Mouse (Mus musculus): ENCODE data around the gene Nelfe.
A peak's percentile ranks its signal among the peaks of the same experiment; 100 is the strongest.

Nelfe gene

DNA sequence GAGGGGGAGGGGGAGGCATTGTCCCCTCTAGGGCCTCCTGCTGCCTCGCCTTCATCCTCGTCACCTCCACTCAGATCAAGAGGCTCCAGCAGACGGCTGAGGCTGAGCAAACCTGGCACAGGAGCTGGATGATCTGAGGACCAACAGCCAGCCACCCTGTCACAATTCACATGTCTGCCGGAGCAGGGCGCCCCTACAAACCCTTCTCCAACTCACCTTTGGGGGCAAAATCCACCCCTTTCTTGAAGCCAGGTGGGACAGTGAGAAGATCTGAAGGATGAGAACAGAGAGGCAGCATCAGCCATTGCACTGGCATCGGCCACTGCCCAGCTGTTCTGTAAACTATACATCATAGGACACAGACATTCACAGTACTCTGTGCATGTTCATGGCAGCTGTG is 3.0 kb upstream of the Nelfe start:
- no peak for DNase-seq (ENCODE audit: low read depth)

DNA sequence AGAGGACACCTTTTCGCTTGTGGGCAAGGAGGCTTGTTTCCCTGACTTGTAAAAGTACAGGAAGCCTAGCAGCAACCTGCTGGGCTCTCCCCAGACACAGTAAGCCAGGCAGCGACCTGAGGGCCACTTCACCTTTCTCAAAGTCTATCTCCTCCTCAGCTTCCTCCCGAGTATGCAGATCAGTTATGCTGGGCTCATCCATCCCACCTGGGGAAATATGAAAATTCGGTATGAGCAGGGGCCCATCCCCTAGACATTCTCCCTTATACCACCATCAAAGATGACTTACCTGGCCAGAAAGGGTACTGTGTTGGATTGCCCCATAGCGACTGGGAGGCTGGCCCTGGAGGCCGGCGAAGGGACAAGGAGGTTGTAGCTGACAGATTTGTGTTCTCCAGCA is 2.6 kb upstream of the Nelfe start:
- no peak for DNase-seq (ENCODE audit: low read depth)

DNA sequence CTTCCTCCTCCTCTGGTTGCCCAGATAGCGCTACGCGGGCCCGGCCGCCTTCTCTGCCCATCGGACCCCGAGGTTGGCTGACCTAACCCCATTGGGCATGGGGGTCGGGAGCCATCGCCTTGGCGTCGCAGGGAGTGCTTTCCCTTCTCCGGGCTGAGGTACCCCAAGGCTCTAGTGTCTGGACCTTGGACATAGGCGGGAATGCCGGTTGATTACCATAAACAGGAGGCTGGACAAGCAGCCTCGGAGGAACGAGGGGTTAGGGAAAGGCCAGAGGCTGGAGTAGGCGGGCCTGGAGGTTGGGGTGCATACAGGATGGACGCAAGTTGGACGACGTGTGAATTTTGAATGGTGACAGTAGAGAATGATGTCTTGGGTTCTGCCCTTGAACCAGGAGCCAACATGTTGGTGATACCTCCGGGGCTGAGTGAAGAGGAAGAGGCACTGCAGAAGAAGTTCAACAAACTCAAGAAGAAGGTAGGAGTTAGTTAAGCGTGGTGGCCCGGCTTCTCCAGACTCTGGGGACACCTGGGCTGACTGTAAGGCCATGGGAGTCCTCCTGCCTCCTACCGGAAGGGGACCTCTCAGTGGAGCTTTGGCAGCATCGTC is 430 bp downstream of the Nelfe start:
- DNase-seq (ENCODE audit: low read depth) = peak; percentile 10

DNA sequence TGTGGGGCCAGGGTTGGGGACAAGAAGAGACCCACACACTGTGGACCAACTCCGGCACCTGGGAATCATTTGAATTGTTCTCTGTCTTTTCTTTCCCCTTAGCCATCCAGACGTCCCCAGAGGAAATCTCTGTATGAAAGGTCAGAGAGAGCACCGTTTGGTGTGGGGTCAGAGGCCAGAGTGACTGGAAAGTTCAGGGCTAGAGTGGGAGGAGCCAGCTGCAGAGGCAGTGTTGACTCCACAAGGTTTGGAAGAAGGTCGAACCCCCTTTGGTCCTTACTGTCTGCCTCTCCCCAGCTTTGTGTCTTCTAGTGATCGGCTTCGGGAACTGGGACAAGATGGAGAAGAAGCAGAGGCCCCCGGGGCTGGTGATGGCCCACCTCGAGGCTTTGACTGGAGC is 3.3 kb downstream of the Nelfe start:
- no peak for DNase-seq (ENCODE audit: low read depth)

DNA sequence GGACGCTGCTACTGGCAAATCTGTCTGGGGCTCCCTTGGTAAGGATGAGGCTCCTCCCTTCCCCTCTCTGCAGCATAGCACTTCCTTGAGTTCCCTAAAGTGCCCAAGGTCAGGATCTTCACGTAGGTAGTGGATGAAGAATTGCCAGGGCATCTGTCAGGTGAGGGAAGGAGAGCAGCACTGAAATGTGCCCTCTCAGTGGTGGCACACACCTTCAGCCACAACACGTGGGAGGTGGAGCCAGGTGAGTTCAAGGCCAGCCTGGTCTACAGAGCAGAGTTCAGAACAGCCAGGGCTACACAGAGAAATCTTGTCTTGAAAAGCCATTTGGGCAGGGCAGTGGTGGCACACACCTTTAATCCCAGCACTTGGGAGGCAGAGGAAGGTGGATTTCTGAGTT is 4.6 kb downstream of the Nelfe start:
- DNase-seq (ENCODE audit: low read depth) = no peak

DNA sequence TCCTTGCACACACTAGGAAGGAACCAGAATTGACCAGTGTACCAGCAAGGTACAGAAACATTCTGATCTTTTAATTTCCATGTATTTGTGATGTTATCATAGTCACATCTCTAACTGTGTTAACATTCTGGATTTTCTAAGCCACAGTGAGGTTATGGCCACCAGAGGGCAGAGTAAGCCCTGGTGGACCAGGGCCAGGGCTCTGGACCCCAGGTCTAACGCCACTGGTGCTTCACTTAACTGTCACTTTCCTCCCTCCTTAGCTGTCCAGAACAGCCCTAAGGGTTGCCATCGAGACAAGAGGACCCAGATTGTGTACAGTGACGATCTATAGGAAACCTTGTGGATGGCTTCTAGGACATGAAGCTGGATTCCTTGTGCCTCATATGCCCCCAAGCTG is 5.6 kb downstream of the Nelfe start:
- peak; percentile 88 for DNase-seq (ENCODE audit: low read depth)

DNA sequence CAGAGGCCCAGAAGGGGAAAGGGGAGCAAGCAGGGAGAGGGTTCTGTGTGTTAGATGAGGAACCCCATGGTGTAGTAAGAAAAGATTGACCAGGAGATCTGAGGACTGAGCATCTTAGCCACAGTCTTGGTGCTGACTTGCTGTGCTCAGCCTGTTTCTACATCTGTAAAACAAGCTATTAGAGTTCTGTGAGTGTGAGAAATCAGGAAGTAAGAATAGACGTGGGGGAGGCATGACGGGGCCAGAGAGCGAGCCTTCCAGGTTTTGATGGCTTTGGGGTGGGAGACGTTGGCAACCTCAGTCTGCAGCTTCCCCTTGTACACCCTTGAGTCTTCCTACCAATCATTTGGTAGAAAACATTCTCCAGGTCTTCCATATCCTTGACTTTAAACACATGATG is 8.5 kb downstream of the Nelfe start:
- no peak for DNase-seq (ENCODE audit: low read depth)

DNA sequence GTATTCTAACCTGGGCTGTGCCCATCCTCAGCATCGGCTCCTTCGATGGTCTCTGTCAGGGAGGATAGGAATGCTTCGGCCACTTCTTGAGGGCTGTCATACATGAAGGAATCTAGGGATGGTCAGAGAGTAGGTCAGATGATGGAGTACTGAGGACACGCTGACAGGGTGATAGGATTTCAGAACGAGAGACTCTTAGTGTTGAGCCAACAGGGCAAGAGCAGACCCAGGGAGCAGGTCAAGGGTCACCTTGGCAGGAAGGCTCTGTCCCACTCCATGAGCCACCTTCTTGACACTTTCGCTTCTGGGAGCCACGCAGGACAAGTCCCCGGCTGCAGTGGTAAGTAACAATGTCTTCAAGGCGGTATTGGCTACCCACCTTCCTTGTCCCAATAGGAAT is 10.3 kb downstream of the Nelfe start:
- no peak for DNase-seq (ENCODE audit: low read depth)

DNA sequence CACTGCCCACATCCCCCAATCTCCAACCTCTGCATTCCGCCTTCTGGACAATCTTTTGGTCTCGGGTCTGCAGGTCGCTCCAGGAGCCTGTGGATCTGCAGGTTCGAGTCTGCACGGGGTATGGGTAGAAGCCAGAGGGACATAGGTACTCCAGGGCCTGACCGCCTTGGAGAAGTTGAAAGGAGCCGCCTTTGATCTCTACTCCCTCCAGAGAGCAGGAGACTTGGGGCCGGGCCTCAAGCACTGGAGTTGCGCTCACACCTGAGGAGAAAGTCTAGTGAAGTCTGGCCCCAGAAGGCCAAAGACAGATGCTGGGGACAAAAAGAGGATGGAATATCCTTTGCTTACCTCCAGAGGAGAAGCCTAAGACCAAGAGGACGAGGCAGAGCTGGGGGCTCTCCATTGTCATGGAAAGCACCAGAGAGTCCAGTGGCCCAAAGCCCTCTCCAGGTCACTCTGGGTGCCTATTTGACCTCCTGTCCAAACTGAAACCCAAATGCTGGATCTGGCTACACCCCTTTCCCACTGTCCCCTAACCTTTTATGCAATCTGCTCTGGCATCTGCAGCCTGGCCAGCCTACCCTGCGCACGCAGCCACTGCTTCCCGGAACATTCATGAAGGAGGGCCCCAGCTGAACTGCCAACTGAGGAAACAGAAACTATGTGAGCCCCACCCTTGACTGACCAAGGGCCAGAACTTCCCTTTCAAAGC is 11.7 kb downstream of the Nelfe start:
- no peak for DNase-seq (ENCODE audit: low read depth)

DNA sequence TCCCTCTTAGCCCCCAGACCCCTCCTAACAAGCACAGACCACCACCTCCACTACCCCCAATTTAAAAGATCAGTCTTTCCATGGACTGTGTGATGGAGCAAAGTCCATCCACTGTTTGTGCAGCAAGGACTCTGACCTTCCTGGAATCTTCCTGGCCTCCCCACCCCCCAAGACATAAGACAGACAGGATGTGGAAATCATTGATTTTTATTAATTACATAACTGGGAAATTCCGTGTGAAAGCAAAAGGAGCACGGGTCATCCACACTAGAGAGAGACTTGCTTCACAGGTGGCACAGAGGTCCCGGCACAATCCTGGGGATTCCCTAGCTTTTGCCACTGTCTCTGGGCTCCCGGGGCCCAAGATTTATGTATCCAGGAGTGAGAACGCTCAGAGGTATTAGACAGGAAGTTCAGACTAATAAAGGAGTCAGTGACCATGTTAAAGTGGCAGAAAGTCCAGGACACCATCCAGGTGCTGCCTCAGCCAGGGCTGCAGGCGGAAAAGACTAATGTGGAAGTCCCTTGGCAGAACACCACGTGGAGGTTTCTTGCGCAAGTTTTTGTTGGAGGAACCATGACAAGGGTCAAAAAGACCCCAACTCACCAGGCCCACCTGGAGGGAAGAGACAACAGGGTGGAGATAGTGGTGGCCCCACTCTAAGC is 12.4 kb downstream of the Nelfe start, which contains the start of gene Cfb:
TSS of gene Cfb (minus strand) at position 103 of the 666 bp plus-strand sequence.
- no peak for DNase-seq (ENCODE audit: low read depth)

DNA sequence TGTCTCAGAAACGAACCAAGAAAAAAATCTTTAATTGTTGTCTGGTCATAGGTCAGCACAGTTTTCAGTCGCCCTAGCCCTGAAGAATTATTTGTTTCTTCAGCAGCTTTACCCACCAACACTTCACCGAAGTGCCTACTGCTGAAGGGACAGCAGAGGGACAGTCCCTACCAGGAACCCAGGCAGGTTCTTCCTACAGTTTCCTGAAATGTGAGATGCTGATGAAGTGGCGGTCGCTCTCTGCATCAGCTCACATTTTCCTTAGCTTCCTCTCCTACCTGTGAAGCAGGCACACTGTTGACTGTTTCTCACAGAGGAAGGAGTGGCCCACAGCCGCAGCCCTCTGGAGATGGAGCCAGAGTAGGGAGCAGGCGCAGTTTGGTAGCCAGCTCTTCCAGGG is 15.8 kb downstream of the Nelfe start:
- DNase-seq (ENCODE audit: low read depth) = no peak

DNA sequence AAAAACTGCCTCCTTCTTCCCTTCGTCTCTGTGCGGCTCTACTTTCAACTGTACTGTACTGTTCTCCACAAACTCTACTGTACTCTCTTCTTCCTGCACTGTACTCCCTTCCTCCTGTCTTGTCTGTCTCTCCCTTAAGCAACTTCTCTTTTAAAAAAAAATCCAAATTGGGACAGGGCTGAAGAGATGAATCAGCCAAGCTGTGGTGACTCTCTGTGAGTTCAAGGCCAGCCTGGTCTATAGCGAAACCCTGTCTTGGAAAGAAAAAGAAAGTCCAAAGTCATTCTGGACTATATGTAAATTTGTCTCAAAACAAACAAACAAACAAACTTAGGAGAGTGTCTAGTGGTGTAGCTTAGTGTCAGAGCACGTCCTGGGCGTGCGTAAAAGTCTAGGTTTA is 24.1 kb downstream of the Nelfe start:
- DNase-seq (ENCODE audit: low read depth) = no peak

DNA sequence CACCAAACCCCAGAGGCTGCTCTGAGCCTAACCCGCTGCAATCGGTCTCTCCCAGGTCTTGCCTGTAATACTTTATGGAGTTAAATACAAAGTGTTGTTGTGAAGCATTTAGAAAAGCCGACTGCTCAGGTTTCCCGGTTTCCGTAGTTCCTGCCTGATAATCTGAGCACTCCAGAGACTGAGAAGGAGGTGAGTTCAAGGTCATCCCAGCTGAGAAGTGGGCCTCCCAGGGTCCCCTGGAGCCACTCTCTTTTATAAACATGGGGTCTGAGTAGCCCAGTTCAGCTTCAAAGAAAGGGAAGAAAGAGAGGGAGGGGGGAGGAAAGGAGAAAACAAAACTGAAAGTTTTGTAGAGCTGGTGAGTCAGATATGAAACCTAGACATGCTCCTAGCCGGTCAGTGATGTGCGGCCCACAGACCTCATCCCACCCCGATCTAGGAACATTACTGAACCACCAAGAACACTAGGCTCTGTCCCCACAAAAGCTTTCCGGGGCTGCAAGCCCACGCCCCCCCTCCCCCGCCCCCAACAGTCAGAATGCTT is 29.2 kb downstream of the Nelfe start, which contains the start of gene Zbtb12:
TSS of gene Zbtb12 (plus strand) at position 148 of the 544 bp plus-strand sequence.
- DNase-seq (ENCODE audit: low read depth) = peak; percentile 51

DNA sequence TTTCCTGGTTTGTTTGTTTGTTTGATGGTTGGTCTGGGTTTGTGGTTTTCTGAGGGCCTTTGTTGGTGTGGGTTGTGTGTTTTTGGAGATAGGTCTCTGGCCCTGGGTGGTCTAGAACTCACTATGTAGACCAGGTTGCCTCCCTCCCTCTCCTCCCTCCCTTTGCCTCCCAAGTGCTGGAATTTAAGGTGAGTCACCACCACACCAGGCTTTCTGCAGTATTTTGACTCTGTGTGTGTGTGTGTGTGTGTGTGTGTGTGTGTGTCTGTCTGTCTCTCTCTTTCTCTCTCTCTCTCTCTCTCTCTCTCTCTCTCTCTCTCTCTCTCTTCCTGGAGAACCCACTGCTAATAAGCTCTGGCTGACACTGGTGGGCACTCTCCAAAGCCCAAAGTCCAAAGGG is 31.0 kb downstream of the Nelfe start:
- DNase-seq (ENCODE audit: low read depth) = peak; percentile 70

DNA sequence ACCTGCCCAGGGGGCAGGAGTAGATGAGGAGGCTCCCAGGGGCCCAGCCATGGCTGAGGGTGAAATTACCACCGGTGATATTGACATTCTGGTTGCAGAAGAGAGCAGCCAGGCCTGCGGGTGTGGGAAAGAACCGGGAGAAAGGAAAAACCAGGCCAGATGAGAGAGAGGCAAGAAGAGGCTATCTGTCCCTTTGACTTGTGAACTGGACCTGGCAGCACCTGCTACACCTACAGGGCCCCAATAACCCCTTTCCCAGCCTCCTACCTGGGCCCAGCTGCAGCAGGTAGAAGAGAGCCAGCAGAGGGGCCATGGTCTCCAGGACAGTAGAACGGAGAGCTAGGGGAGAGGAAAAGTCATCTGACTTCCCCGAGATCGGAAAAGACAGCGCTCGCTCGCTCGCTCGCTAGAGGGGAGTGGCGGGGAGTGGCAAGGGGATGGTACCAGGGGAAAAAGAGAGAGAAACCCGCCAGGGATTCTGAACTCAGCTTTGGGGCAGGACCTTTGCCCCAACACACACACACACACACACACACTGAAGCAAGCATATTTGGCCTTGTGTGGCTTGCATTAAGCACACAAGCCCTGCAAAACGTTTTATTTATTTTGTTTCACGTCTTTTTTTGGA is 31.6 kb downstream of the Nelfe start, which contains the start of gene Gm20547:
TSS of gene Gm20547 (minus strand) at position 360 of the 628 bp plus-strand sequence.
- DNase-seq (ENCODE audit: low read depth) = no peak

DNA sequence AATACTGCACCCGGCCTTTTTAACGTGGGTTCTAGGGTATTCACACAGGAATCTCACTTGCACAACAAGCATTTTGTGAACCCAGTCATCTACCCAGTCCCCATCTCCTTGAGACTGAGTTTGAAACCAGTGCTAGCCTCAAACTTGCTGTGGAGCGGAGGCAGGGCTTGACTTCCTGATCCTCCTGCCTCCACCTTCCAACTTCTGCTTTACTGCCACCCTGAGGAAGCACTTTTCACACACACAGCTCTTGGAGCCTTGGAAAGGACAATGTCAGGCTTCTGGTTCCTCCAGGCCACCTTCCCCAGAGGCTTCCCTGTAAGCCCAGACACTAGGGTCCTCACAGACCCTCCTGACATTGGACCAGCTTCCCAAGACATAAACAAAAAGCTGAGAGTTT is 33.1 kb downstream of the Nelfe start:
- DNase-seq (ENCODE audit: low read depth) = peak; percentile 67

DNA sequence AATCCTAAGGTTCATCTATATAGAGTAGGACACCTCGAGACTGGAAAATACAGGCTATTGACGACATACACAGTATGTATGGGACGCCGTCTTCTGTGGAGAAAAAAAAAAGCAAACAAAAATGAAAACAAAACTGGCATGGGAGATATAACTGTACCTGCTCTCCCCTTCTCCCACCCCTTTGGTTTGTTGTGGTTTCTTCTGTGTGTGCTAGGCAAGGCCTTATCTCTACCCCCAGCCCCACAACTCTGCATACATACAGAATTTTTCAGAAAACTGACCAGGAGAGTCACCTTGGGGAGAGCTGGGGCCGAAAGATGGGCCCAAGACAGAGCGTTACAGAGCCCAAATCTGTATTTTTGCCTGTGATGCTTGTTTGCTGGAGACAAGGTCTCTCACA is 34.5 kb downstream of the Nelfe start:
- DNase-seq (ENCODE audit: low read depth) = no peak

DNA sequence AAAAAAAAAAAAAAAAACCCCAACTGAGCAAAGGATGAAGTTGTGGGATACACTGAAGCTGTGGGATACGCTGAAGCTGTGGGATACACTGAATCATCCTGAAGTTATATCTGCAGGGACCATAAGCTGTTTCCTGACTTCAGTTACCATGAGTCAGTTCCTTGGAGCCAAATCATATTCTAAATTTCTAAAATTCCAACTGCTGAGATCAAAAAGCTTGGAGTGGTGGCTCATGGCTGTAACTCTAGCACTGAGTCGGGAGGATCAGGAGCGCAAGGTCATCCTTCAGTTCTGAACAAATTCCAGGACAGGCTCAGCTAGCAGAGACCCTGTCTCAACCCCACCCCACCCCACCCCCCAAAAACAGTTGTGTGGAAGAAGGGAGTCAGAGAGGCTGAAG is 35.4 kb downstream of the Nelfe start:
- DNase-seq (ENCODE audit: low read depth) = peak; percentile 72

DNA sequence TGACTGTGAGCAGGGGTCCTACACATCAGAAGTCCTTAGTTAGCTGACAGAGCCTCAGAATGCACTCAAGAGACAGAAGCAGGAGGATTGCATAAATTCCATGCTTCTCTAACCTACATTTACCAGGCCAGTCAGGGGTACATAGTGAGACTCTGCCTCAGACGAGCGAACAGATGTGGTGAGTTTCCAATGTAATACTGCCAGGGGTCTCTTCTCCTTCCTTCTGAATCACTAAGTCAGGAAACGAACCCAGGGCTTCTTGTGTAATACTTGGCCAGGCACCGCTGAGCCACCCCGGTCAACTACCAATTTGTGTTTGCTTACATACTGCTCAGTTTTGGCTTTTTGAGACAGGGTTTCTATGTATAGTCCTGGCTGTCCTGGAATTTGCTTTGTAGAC is 37.8 kb downstream of the Nelfe start:
- peak; percentile 42 for DNase-seq (ENCODE audit: low read depth)

DNA sequence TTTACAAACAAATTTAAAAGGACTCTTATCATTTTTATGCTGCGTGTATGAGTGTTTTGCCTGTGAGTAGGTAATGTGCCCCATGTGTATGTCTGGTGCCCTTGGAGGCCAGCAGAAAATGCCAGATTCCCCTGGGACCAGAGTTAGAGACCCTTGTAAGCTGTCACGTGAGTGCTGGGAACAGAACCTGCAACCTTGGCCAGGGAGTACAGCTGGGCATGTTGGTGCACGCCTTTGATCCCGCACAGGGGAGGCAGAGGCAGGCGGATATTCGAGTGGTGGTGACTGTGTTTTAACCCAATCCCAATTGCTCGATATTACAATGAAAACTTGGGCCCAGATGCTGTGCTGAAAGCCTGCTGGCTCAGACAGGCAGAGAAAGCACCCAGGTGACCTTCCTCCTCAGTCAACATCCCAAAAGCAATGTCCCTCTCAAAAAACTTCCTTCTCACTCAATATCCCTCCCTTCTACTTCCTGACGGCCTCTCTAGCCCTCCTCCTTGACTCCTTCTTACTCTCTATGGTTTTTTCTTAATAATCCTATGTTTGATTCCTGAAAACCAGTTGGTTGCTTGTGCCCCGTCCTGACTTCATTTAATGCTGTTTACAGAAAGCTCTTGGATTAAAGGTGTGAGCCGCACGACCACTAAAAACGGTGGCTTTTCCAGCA is 40.0 kb downstream of the Nelfe start:
- no peak for DNase-seq (ENCODE audit: low read depth)

DNA sequence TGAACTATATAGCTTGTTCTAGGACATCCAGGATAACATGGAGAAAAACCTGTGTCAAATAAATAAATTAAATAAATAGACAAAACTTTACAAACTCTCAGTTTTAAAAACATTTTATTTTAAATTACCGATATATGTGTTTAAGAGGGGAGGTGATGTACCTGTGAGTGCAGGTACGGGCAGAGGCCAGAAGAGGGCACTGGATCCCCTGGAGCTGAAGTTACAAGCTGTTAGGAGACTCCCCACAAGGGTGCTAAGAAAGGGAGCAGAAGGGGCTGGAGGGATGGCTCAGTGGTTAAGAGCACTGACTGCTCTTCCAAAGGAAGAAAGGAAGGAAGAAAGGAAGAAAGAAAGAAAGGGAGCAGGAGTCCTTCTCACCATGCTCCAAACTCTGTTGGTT is 41.2 kb downstream of the Nelfe start:
- DNase-seq (ENCODE audit: low read depth) = no peak

Measured in NIH3T3 (cell line).